Mouse (Mus musculus) thymus, postnatal 10 days (tissue): ENCODE results near the gene 4930522L14Rik.
"Not testable (repeated sequence)": the region's sequence is repeated elsewhere in the genome, so short reads cannot be mapped to it uniquely, and the experiment has no call there.

Experiments
- DNase-seq, 2 experiments: peaks; one replicate each; pipeline ENCODE4 v3.0.0; 2021; ENCODE audit warnings: low spot score in 2 of 2

4930522L14Rik gene

DNA sequence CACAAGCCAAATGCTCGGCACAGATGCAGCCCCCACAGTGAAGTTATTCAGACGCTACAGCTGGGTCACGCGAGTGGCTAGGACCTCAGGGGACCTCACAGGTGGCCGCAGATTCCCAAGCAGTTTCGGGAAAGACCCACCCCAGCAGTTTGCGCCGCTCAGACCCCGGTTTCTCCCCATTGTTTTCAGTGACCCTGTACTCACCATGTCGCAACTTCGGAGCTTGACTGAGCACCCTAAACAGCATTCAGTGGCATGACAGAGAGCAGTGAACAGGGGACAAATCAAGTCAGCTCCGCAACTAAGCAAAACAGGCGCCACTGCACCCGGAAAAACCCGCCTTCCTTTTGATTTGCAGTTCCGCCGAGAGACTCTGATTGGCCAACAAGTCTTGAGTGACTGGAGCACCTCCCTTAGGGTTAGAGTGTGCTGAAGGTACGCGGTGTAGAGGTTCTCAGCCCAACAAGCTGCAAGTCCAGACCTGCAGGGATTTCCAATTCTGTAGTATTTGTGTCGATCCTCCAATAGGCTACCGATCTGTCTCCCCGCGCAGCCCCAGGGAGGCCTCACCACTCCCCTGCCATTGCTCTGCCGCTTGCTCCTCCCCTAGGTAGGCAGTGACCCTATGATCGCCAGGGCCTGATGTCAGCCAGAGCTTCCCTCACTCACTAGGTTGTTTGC, at the start of gene 4930522L14Rik:
4930522L14Rik (minus strand) TSS at position 496 of the 681 bp plus-strand sequence.
- peak; percentile 49 to 51 for DNase-seq

DNA sequence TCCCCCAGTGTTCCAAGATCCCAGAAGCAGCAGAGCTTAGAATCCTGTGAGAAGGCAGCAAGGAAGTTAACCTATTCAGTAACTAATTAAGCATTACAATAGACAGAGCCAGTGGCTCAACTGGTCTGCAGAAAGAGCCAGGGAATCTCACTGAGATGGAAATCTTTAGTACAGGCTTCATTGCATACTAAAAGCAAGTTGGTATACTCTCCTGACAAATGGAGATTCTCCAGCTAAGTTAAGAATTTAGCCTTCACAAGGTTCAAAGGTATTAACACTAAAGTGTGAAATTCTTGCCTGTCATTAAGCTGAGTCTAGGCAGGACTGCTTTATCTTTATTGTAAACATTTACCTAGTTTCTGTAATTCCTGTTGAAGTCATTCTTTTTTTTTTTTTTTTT, 49.8 kb upstream of the 4930522L14Rik start:
- DNase-seq: not testable (repeated sequence)

DNA sequence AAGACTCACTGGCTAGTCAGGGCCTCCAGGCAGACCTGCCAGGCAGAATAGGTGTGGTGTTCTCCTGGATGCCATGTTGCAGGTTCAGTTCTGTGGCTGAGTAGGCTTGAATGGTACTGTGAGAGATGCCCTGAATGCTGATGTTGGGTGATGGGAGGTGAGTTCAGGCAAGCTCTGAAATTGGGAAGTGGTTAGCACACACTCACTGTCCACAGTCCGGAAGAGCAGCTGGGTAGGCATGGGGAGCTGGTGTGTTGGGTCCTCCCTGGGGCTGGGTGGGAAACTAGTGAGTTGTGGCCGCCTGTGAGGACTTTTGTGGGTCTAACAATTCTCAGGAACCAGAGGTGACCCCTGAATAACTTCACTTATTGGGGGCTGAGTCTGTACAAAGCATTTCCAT, 48.3 kb upstream of the 4930522L14Rik start:
- not testable (repeated sequence) for DNase-seq

DNA sequence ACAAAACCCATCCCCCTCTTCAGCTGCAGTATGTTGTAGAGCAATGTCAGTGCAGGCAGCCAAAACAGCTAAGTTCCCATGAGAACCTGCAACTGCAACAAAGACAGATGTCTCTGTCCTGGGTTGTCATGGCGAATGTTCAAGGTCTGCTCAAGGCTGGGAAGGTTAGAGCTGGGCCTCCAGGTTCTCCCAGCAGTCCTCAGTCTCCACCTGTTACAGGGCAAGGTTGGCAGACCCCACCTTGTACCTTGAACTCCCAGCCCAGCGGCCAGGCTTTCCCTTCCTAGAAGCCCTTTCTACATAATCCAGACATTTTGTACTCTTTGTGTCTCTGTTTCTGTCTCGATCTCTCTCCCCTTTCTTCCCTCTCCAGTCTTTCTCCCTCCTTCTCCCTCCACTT, 45.3 kb upstream of the 4930522L14Rik start:
- not testable (repeated sequence) for DNase-seq

DNA sequence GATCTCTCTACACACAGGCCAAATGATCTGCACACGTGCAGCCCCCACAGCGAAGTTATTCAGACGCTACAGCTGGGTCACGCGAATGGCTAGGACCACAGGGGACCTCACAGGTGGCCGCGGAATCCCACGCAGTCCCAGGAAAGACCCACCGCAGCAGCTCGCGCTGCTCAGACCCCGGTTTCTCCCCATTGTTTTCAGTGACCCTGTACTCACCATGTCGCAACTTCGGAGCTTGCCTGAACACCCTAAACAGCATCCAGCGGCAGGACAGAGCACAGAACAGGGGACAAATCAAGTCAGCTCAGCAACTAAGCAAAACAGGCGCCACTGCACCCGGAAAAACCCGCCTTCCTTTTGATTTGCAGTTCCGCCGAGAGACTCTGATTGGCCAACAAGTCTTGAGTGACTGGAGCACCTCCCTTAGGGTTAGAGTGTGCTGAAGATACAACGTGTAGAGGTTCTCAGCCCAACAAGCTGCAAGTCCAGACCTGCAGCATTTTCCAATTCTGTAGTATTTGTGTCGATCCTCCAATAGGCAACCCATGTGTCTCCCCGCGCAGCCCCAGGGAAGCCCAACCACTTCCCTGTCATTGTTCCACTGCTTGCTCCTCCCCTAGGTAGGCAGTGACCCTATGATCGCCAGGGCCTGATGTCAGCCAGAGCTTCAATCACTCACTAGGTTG, 44.4 kb upstream of the 4930522L14Rik start:
- DNase-seq: peak; percentile 39 to 48

DNA sequence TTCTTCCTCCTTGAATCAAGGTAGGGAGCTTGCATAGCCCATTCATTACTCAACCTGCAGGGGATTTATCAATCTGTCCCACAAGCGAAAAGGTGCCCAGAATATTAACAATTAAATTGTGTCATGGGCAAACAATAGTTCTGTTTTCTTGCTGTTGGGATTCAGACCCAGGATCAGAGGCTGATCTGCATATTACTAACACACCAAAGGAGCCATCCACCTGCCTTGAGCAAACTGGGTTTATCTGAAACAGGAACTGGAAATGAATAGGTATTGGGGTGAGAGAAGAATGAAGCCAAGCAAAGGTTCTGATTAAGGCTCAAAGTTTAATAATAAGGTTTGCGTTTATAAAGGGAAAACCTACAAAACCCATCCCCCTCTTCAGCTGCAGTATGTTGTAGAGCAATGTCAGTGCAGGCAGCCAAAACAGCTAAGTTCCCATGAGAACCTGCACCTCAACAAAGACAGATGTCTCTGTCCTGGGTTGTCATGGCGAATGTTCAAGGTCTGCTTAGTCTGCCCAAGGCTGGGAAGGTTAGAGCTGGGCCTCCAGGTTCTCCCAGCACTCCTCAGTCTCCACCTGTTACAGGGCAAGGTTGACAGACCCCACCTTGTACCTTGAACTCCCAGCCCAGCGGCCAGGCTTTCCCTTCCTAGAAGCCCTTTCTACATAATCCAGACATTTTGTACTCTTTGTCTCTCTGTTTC, 541 bp upstream of the 4930522L14Rik start:
- DNase-seq: not testable (repeated sequence)

DNA sequence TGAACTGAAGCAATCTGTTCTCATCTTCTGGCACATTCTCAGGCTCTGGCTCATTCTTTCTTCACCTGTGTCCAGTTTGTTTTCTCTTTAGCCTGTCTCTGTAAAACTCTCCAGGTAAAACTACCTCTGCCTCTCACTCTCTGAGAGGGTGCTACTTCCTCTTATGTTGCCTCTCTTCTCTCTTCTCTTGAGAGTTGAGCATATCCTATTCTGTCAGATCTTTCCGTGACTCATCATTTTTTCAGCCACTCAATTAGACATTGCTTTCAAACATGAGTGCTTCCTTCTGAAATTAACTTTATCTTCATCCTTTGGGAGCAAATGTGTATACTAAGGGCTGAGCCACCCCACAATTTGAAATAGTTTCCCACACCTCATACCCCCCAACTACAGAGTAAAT, 6.6 kb downstream of the 4930522L14Rik start:
- not testable (repeated sequence) for DNase-seq

DNA sequence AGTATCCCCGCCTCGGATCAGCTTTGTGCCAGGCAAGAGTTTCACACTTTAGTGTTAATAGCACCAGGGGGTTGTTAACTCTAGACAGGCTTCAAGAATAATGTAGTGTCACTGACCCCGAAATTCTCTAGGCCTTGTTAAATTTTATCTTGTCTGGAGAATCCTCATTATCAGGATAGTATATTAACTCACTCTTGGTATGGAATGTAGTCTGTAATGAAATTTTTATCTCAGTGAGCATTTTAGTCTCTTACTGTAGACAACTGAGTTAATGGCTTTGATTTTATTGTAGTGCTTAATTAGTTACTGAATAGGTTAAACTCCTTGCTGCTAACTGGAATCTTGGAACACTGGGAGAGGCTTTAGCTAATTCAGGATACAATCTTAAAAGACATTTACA, 34.3 kb downstream of the 4930522L14Rik start:
- DNase-seq: not testable (repeated sequence)

DNA sequence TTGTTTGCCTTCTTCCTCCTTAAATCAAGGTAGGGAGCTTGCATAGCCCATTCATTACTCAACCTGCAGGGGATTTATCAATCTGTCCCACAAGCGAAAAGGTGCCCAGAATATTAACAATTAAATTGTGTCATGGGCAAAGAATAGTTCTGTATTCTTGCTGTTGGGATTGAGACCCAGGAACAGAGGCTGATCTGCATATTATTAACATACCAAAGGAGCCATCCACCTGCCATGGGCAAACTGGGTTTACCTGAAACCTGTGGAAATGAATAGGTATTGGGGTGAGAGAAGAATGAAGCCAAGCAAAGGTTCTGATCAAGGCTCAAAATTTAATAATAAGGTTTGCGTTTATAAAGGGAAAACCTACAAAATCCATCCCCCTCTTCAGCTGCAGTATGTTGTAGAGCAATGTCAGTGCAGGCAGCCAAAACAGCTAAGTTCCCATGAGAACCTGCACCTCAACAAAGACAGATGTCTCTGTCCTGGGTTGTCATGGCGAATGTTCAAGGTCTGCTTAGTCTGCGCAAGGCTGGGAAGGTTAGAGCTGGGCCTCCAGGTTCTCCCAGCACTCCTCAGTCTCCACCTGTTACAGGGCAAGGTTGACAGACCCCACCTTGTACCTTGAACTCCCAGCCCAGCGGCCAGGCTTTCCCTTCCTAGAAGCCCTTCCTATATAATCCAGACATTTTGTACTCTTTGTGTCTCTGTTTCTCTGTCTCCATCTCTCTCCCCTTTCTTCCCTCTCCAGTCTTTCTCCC, 60.3 kb downstream of the 4930522L14Rik start:
- DNase-seq: not testable (repeated sequence)

DNA sequence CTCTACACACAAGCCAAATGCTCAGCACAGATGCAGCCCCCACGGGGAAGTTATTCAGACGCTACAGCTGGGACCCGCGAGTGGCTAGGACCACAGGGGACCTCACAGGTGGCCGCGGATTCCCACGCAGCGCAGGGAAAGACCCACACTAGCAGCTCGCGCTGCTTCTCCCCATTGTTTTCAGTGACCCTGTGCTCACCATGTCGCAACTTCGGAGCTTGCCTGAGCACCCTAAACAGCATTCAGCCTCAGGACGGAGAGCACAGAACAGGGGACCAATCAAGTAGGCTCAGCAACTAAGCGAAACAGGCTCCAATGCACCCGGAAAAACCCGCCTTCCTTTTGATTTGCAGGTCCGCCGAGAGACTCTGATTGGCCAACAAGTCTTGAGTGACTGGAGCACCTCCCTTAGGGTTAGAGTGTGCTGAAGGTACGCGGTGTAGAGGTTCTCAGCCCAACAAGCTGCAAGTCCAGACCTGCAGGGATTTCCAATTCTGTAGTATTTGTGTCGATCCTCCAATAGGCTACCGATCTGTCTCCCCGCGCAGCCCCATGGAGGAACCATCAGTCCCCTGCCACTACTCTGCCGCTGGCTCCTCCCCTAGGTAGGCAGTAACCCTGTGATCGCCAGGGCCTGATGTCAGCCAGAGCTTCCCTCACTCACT, 61.0 kb downstream of the 4930522L14Rik start, which contains the start of gene 5430403G16Rik:
5430403G16Rik (minus strand) TSS at position 505 of the 665 bp plus-strand sequence.
- DNase-seq: peak; percentile 80
